Mouse (Mus musculus): ENCODE measurements around the gene Slc22a14.

- TF ChIP-seq CTCF (IDR thresholded peaks at IDR 0.05; ENCODE audit: low read depth, low read length) (peak; percentile 75), POLR2A (IDR thresholded peaks at IDR 0.05; ENCODE audit: extremely low read depth, insufficient read depth, low read length) (no peak)
Measured at GRCm38 (mm10) chr9:119143372-119143771, 222.0 kb downstream of the Slc22a14 start.
